Mouse (Mus musculus) intestine, embryonic 15.5 days (tissue): ENCODE measurements around the gene Inha. TPM values are rescaled to one million over a fixed set of nuclear protein-coding genes. Genes with fewer than 3 reads are reported as not detected.

ENCODE experiments used
- ATAC-seq: fragments of 200-750 bp; cut with Nextera tagmentation; 2 replicates; pipeline ENCODE4 v1.8.0; 2017; ENCODE audit warnings: moderate TSS enrichment, moderate library complexity
- H3K27ac ChIP-seq: fragments of 300-500 bp; sonication (generic); 2 replicates; pipeline ENCODE4 v1.5.1; 2015; ENCODE audit warnings: mild to moderate bottlenecking, inconsistent platforms
- H3K27me3 ChIP-seq: fragments of 300-500 bp; sonication (generic); replicated peaks from 2 replicates; pipeline ENCODE4 v1.6.1; 2015; ENCODE audit warnings: inconsistent platforms
- H3K36me3 ChIP-seq: fragments of 300-500 bp; sonication (generic); 2 replicates; pipeline ENCODE4 v1.6.1; 2015; ENCODE audit warnings: inconsistent platforms
- H3K4me1 ChIP-seq: fragments of 300-500 bp; sonication (generic); replicated peaks from 2 replicates; pipeline ENCODE4 v1.6.1; 2015; ENCODE audit warnings: inconsistent platforms
- H3K4me2 ChIP-seq: fragments of 300-500 bp; sonication (generic); replicated peaks from 2 replicates; pipeline ENCODE4 v1.6.1; 2015; ENCODE audit warnings: mild to moderate bottlenecking, inconsistent platforms
- H3K4me3 ChIP-seq: fragments of 300-500 bp; sonication (generic); replicated peaks from 2 replicates; pipeline ENCODE4 v1.5.1; 2015; ENCODE audit warnings: inconsistent platforms
- H3K9ac ChIP-seq: fragments of 300-500 bp; sonication (generic); 2 replicates; pipeline ENCODE4 v1.6.1; 2015; ENCODE audit warnings: inconsistent platforms
- H3K9me3 ChIP-seq: fragments of 300-500 bp; sonication (generic); 2 replicates; pipeline ENCODE4 v1.6.1; 2016; ENCODE audit warnings: inconsistent platforms
- WGBS: fragments of 180-500 bp; shearing (Covaris S2); methylation state at CpG from one replicate; pipeline ENCODE4 v1.1.7; 2015; 5-methylcytosine and 5-hydroxymethylcytosine counted together
- polyA plus RNA-seq: library from polyadenylated mRNA; unstranded; fragments of >200 nt; fragmentation: Nextera tagmentation; extraction: Ambion mirVana; gene quantifications from 2 replicates; pipeline ENCODE4 v1.2.1, GENCODE M21; 2015

Inha gene
- polyA plus RNA-seq, 1 experiment from 2014 or later, result 5.2 TPM

- Histone ChIP-seq H3K4me3 (no peak overlapping the region), H3K27ac (no peak overlapping the region), H3K9ac (no peak overlapping the region), H3K27me3 (no peaks in the 10 kb centered on the region), H3K4me1 (no peaks in the 10 kb centered on the region), H3K36me3 (peaks cover 7% of the 10 kb centered on the region), H3K4me2 (no peak overlapping the region), H3K9me3 (no peaks in the 10 kb centered on the region)
- no peak for ATAC-seq
- WGBS, result 78% methylated on average over 2 of the region's 2 CpGs
These were observed 30.7 kb downstream of the Inha start for GRCm38 (mm10) chr1:75537587-75537986.

- H3K9ac ChIP-seq, result 0 out of 2 replicates have a peak overlapping the region, but pooled peaks have one; percentile 3
- peak; percentile 48 for ATAC-seq
- WGBS, result 58% methylated on average over 9 of the region's 9 CpGs
- H3K27me3 ChIP-seq, result no peaks in the 10 kb centered on the region
- H3K9me3 ChIP-seq, result no peaks in the 10 kb centered on the region; the same call in 1 of the 2 replicates
- no peak overlapping the region for H3K27ac ChIP-seq
- H3K36me3 ChIP-seq, result peaks cover 4% of the 10 kb centered on the region
- no peaks in the 10 kb centered on the region for H3K4me1 ChIP-seq
- no peak overlapping the region for H3K4me2 ChIP-seq
- H3K4me3 ChIP-seq, result no peak overlapping the region
These were observed 31.8 kb downstream of the Inha start for GRCm38 (mm10) chr1:75538597-75539190.

GRCm38 (mm10) chr1:75541496-75541895 lies 34.6 kb downstream of the Inha start:
- no peak overlapping the region for H3K4me2 ChIP-seq
- no peaks in the 10 kb centered on the region for H3K27me3 ChIP-seq
- 86% methylated on average over 7 of the region's 7 CpGs for WGBS
- no peak for ATAC-seq
- no peak overlapping the region for H3K27ac ChIP-seq
- H3K9me3 ChIP-seq, result no peaks in the 10 kb centered on the region; the same call in 1 of the 2 replicates
- H3K4me1 ChIP-seq, result peaks cover 5% of the 10 kb centered on the region
- H3K9ac ChIP-seq, result no peak overlapping the region
- H3K36me3 ChIP-seq, result 0 out of 2 replicates have a peak, but pooled peaks cover under 1% of the 10 kb centered on the region
- no peak overlapping the region for H3K4me3 ChIP-seq

GRCm38 (mm10) chr1:75544351-75544750 lies 37.5 kb downstream of the Inha start:
- no peak overlapping the region for H3K27ac ChIP-seq
- peaks cover 5% of the 10 kb centered on the region for H3K4me1 ChIP-seq
- no peak overlapping the region for H3K4me2 ChIP-seq
- H3K9me3 ChIP-seq, result no peaks in the 10 kb centered on the region; the same call in 1 of the 2 replicates
- no peaks in the 10 kb centered on the region for H3K27me3 ChIP-seq
- 83% methylated on average over 6 of the region's 6 CpGs for WGBS
- no peak for ATAC-seq
- H3K4me3 ChIP-seq, result no peak overlapping the region
- H3K9ac ChIP-seq, result no peak overlapping the region
- no peaks in the 10 kb centered on the region for H3K36me3 ChIP-seq

- peak; percentile 92 for ATAC-seq
- H3K27ac ChIP-seq, result peak within 1 kb of the TSS; percentile 62
- peaks cover 5% of the 10 kb centered on the region for H3K4me1 ChIP-seq
- peak within 1 kb of the TSS; percentile 87 for H3K4me2 ChIP-seq
- H3K36me3 ChIP-seq, result no peaks in the 10 kb centered on the region
- no peaks in the 10 kb centered on the region for H3K27me3 ChIP-seq
- WGBS, result 1% methylated on average over 62 of the region's 64 CpGs
- no peaks in the 10 kb centered on the region; the same call in 1 of the 2 replicates for H3K9me3 ChIP-seq
- H3K4me3 ChIP-seq, result peak within 1 kb of the TSS; percentile 75
- H3K9ac ChIP-seq, result peak within 1 kb of the TSS; percentile 81
These were observed 39.4 kb downstream of the Inha start, which contains the start of gene Slc4a3 for GRCm38 (mm10) chr1:75545965-75546956. Gene Slc4a3, plus strand, starts transcription at chr1:75546266.

- ATAC-seq, result no peak
- WGBS, result 95% methylated on average over 13 of the region's 13 CpGs
These were observed 40.5 kb downstream of the Inha start for GRCm38 (mm10) chr1:75547351-75547750.

GRCm38 (mm10) chr1:75548083-75548482 lies 41.2 kb downstream of the Inha start:
- no peaks in the 10 kb centered on the region for H3K27me3 ChIP-seq
- H3K4me3 ChIP-seq, result no peak overlapping the region
- no peak overlapping the region for H3K9ac ChIP-seq
- H3K27ac ChIP-seq, result no peak overlapping the region
- ATAC-seq, result no peak
- no peak overlapping the region for H3K4me2 ChIP-seq
- WGBS, result 98% methylated on average over 3 of the region's 3 CpGs
- H3K36me3 ChIP-seq, result 0 out of 2 replicates have a peak, but pooled peaks cover 3% of the 10 kb centered on the region
- H3K9me3 ChIP-seq, result no peaks in the 10 kb centered on the region; the same call in 1 of the 2 replicates
- H3K4me1 ChIP-seq, result peaks cover 5% of the 10 kb centered on the region

More at GRCm38 (mm10) chr1:75547351-75547750, 40.5 kb downstream of the Inha start:
- Histone ChIP-seq H3K36me3 (0 out of 2 replicates have a peak, but pooled peaks cover 2% of the 10 kb centered on the region), H3K9me3 (no peaks in the 10 kb centered on the region; the same call in 1 of the 2 replicates), H3K27ac (no peak overlapping the region), H3K27me3 (no peaks in the 10 kb centered on the region), H3K4me3 (no peak overlapping the region), H3K4me1 (peaks cover 5% of the 10 kb centered on the region), H3K9ac (no peak overlapping the region), H3K4me2 (peak overlapping the region; percentile 87)

GRCm38 (mm10) chr1:75548871-75549270 lies 42.0 kb downstream of the Inha start:
- Histone ChIP-seq H3K9me3 (no peaks in the 10 kb centered on the region), H3K4me2 (no peak overlapping the region), H3K9ac (no peak overlapping the region), H3K4me3 (no peak overlapping the region), H3K36me3 (0 out of 2 replicates have a peak, but pooled peaks cover 4% of the 10 kb centered on the region), H3K27me3 (no peaks in the 10 kb centered on the region), H3K27ac (no peak overlapping the region), H3K4me1 (peaks cover 5% of the 10 kb centered on the region)
- no peak for ATAC-seq
- 89% methylated on average over 17 of the region's 17 CpGs for WGBS

GRCm38 (mm10) chr1:75549289-75550279 lies 42.7 kb downstream of the Inha start:
- H3K36me3 ChIP-seq, result 0 out of 2 replicates have a peak, but pooled peaks cover 4% of the 10 kb centered on the region
- no peak overlapping the region for H3K9ac ChIP-seq

GRCm38 (mm10) chr1:75550586-75550985 lies 43.7 kb downstream of the Inha start:
- Histone ChIP-seq H3K4me3 (no peak overlapping the region), H3K9ac (no peak overlapping the region), H3K27ac (no peak overlapping the region), H3K4me1 (peaks cover 5% of the 10 kb centered on the region), H3K4me2 (no peak overlapping the region), H3K27me3 (no peaks in the 10 kb centered on the region), H3K36me3 (0 out of 2 replicates have a peak, but pooled peaks cover 4% of the 10 kb centered on the region), H3K9me3 (no peaks in the 10 kb centered on the region)
- no peak for ATAC-seq
- WGBS, result 79% methylated on average over 15 of the region's 15 CpGs

More at GRCm38 (mm10) chr1:75549289-75550279, 42.7 kb downstream of the Inha start:
- H3K4me1 ChIP-seq, result peaks cover 5% of the 10 kb centered on the region
- no peak overlapping the region for H3K4me3 ChIP-seq
- no peaks in the 10 kb centered on the region for H3K27me3 ChIP-seq
- H3K9me3 ChIP-seq, result no peaks in the 10 kb centered on the region
- WGBS, result 75% methylated on average over 17 of the region's 17 CpGs
- H3K27ac ChIP-seq, result no peak overlapping the region
- H3K4me2 ChIP-seq, result no peak overlapping the region
- ATAC-seq, result no peak

GRCm38 (mm10) chr1:75555680-75556079 lies 48.8 kb downstream of the Inha start:
- Histone ChIP-seq H3K36me3 (0 out of 2 replicates have a peak, but pooled peaks cover 4% of the 10 kb centered on the region), H3K4me3 (no peak overlapping the region), H3K9me3 (no peaks in the 10 kb centered on the region), H3K4me1 (peaks cover 10% of the 10 kb centered on the region), H3K27ac (no peak overlapping the region), H3K9ac (no peak overlapping the region), H3K4me2 (no peak overlapping the region), H3K27me3 (no peaks in the 10 kb centered on the region)
- 84% methylated on average over 7 of the region's 7 CpGs for WGBS
- ATAC-seq, result no peak
